Mouse (Mus musculus): ENCODE measurements around the gene Cntnap5c. TPM values are rescaled to one million over a fixed set of nuclear protein-coding genes. Genes with fewer than 3 reads are reported as not detected.
A peak's percentile ranks its signal among the peaks of the same experiment; 100 is the strongest.

Gene Cntnap5c
- polyA plus RNA-seq, 1 experiment from 2014 or later = 0.03 TPM

GRCm38 (mm10) chr17:58004491-58004890, 235.1 kb downstream of the Cntnap5c start:
- no peak for TF ChIP-seq CTCF (IDR thresholded peaks at IDR 0.05)
- in situ Hi-C loops (cut with MboI; ENCODE audit: low pct_unique_long_range_greater_than_20kb) = no loop called here
- POLR2A ChIA-PET = no interaction called here
- ATAC-seq (no peak), DNase-seq (ENCODE audit: low read depth, low spot score) (no peak)
- CTCF ChIA-PET = no interaction called here
- no peaks in the 10 kb centered on the region for H3K27me3 ChIP-seq

GRCm38 (mm10) chr17:58041178-58041577, 271.8 kb downstream of the Cntnap5c start:
- ChIA-PET CTCF (no interaction called here), POLR2A (no interaction called here)
- no peak for DNase-seq (ENCODE audit: low read depth, low spot score)
- TF ChIP-seq CTCF (IDR thresholded peaks at IDR 0.05) = no peak
- ATAC-seq = no peak
- no peaks in the 10 kb centered on the region for H3K27me3 ChIP-seq
- in situ Hi-C loops (cut with MboI; ENCODE audit: low pct_unique_long_range_greater_than_20kb) = no loop called here

GRCm38 (mm10) chr17:58045149-58045548, 275.8 kb downstream of the Cntnap5c start:
- ChIA-PET POLR2A (no interaction called here), CTCF (interaction anchor here (1.6 kb wide), 1 partner anchor 42 kb away, joined by 4 read pairs; no protein-coding TSS in a partner anchor)
- DNase-seq (ENCODE audit: low read depth, low spot score) (no peak), ATAC-seq (no peak)
- in situ Hi-C loops (cut with MboI; ENCODE audit: low pct_unique_long_range_greater_than_20kb) = no loop called here
- TF ChIP-seq CTCF (IDR thresholded peaks at IDR 0.05) = no peak
- H3K27me3 ChIP-seq = no peaks in the 10 kb centered on the region

GRCm38 (mm10) chr17:58069912-58070311, 300.5 kb downstream of the Cntnap5c start:
- in situ Hi-C loops (cut with MboI; ENCODE audit: low pct_unique_long_range_greater_than_20kb) = no loop called here
- DNase-seq (ENCODE audit: low read depth, low spot score) (no peak), ATAC-seq (no peak)
- H3K27me3 ChIP-seq = no peaks in the 10 kb centered on the region
- CTCF ChIA-PET = no interaction called here
- no peak for TF ChIP-seq CTCF (IDR thresholded peaks at IDR 0.05)
- POLR2A ChIA-PET = no interaction called here

GRCm38 (mm10) chr17:58082676-58083075, 313.3 kb downstream of the Cntnap5c start:
- no peaks in the 10 kb centered on the region for H3K27me3 ChIP-seq
- ChIA-PET CTCF (no interaction called here), POLR2A (no interaction called here)
- no peak for TF ChIP-seq CTCF (IDR thresholded peaks at IDR 0.05)
- ATAC-seq (no peak), DNase-seq (ENCODE audit: low read depth, low spot score) (no peak)
- in situ Hi-C loops (cut with MboI; ENCODE audit: low pct_unique_long_range_greater_than_20kb) = no loop called here

GRCm38 (mm10) chr17:58104505-58104904, 335.1 kb downstream of the Cntnap5c start:
- DNase-seq (ENCODE audit: low read depth, low spot score) = no peak
- in situ Hi-C loops (cut with MboI; ENCODE audit: low pct_unique_long_range_greater_than_20kb) = no loop called here

GRCm38 (mm10) chr17:58107901-58108300, 338.5 kb downstream of the Cntnap5c start:
- ChIA-PET POLR2A (no interaction called here), CTCF (no interaction called here)
- no peak for TF ChIP-seq CTCF (IDR thresholded peaks at IDR 0.05)
- ATAC-seq = no peak
- in situ Hi-C loops (cut with MboI; ENCODE audit: low pct_unique_long_range_greater_than_20kb) = no loop called here
- no peak for DNase-seq (ENCODE audit: low read depth, low spot score)
- H3K27me3 ChIP-seq = no peaks in the 10 kb centered on the region

More at GRCm38 (mm10) chr17:58104505-58104904, 335.1 kb downstream of the Cntnap5c start:
- no peak for ATAC-seq
- H3K27me3 ChIP-seq = no peaks in the 10 kb centered on the region
- ChIA-PET CTCF (no interaction called here), POLR2A (no interaction called here)
- no peak for TF ChIP-seq CTCF (IDR thresholded peaks at IDR 0.05)

GRCm38 (mm10) chr17:58108335-58108734, 339.0 kb downstream of the Cntnap5c start:
- in situ Hi-C loops (cut with MboI; ENCODE audit: low pct_unique_long_range_greater_than_20kb) = no loop called here
- ATAC-seq (no peak), DNase-seq (ENCODE audit: low read depth, low spot score) (no peak)
- TF ChIP-seq CTCF (IDR thresholded peaks at IDR 0.05) = no peak
- ChIA-PET POLR2A (no interaction called here), CTCF (no interaction called here)
- H3K27me3 ChIP-seq = no peaks in the 10 kb centered on the region

- no peaks in the 10 kb centered on the region for H3K27me3 ChIP-seq
- DNase-seq (ENCODE audit: low read depth, low spot score) = no peak
- ChIA-PET CTCF (interaction anchor here (0.7 kb wide), 1 partner anchor 8 kb away, joined by 3 read pairs; no protein-coding TSS in a partner anchor), POLR2A (no interaction called here)
- no peak for ATAC-seq
- no peak for TF ChIP-seq CTCF (IDR thresholded peaks at IDR 0.05)
- in situ Hi-C loops (cut with MboI; ENCODE audit: low pct_unique_long_range_greater_than_20kb) = no loop called here
Observed at GRCm38 (mm10) chr17:58187171-58187570, 417.8 kb downstream of the Cntnap5c start.

GRCm38 (mm10) chr17:58201148-58201547, 431.8 kb downstream of the Cntnap5c start:
- no peaks in the 10 kb centered on the region for H3K27me3 ChIP-seq
- ChIA-PET POLR2A (no interaction called here), CTCF (no interaction called here)
- TF ChIP-seq CTCF (IDR thresholded peaks at IDR 0.05) = no peak
- no peak for ATAC-seq
- in situ Hi-C loops (cut with MboI; ENCODE audit: low pct_unique_long_range_greater_than_20kb) = no loop called here
- DNase-seq (ENCODE audit: low read depth, low spot score) = no peak

- peak; percentile 91 for ATAC-seq
- in situ Hi-C loops (cut with MboI; ENCODE audit: low pct_unique_long_range_greater_than_20kb) = no loop called here
Observed at GRCm38 (mm10) chr17:58268058-58268457, 498.7 kb downstream of the Cntnap5c start.

GRCm38 (mm10) chr17:58351310-58351709, 581.9 kb downstream of the Cntnap5c start:
- ATAC-seq (no peak), DNase-seq (ENCODE audit: low read depth, low spot score) (no peak)
- no peaks in the 10 kb centered on the region for H3K27me3 ChIP-seq
- no peak for TF ChIP-seq CTCF (IDR thresholded peaks at IDR 0.05)
- in situ Hi-C loops (cut with MboI; ENCODE audit: low pct_unique_long_range_greater_than_20kb) = no loop called here
- CTCF ChIA-PET = no interaction called here
- POLR2A ChIA-PET = no interaction called here

More at GRCm38 (mm10) chr17:58268058-58268457, 498.7 kb downstream of the Cntnap5c start:
- ChIA-PET POLR2A (no interaction called here), CTCF (no interaction called here)
- no peaks in the 10 kb centered on the region for H3K27me3 ChIP-seq
- TF ChIP-seq CTCF (IDR thresholded peaks at IDR 0.05) = no peak
- DNase-seq (ENCODE audit: low read depth, low spot score) = peak; percentile 35

Measured in Patski (cell line).